Mouse (Mus musculus): Measurements from ENCODE around the gene Pdzd2. TPM values are rescaled to one million over a fixed set of nuclear protein-coding genes. Genes with fewer than 3 reads are reported as not detected.

Pdzd2 gene
- polyA plus RNA-seq, 1 experiment from 2014 or later: 29.0 TPM

DNA sequence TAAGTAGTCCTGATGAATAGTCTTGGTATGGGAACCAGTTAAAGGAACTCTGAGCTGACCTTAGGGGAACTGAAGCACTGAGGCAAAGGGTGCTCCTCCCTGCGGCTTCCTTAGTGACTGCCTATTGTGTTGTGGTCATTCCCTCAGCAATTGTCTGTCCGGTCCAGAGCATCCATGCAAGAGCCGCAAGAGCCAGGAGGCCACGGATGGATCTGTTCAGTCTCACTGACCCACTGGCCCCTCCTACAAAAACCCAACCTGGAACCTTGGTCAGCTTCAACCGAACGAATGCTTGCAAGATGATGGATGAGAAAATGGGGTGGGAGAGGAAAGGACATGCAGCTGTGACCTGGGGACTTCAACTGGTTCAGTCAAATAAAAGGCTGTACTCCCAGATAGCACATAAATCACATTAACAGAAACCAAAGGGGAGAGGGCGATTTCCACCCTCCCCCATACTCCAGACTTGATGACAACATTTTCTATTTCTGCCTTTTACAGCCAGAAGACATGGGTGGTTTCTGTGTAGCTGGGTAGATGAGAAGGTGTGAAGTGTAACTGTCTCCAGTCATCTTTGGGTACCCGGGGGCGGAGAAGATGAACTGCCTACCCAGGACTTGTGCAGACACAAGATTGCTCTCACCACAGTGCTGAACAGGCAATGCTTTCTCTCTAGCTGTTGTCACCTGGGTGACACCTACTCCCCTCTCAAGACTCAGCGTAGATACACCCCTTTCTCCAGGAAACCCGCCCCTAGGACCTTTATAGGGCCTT is 181.9 kb downstream of the Pdzd2 start:
- H3K4me3 ChIP-seq (ENCODE audit: low read length): no peak overlapping the region
- no peak overlapping the region for H3K27ac ChIP-seq (ENCODE audit: low read length)
- no peak overlapping the region for H3K9ac ChIP-seq (replicated peaks; ENCODE audit: low read length)
- peaks cover 29% of the 10 kb centered on the region for H3K4me1 ChIP-seq (ENCODE audit: insufficient read depth, low read length)
- H3K27me3 ChIP-seq (ENCODE audit: insufficient read depth, low read length): no peaks in the 10 kb centered on the region
- no peak overlapping the region for H3K4me2 ChIP-seq (replicated peaks; ENCODE audit: low read depth, low read length)
- peak; percentile 40; the same call in 1 of the 2 replicates for ATAC-seq (ENCODE audit: low FRiP score, low TSS enrichment)
- no peaks in the 10 kb centered on the region for H3K36me3 ChIP-seq (ENCODE audit: insufficient read depth, low read length)
- WGBS: 44% methylated on average over 11 of the region's 11 CpGs
- no peaks in the 10 kb centered on the region for H3K9me3 ChIP-seq (ENCODE audit: low read length)

DNA sequence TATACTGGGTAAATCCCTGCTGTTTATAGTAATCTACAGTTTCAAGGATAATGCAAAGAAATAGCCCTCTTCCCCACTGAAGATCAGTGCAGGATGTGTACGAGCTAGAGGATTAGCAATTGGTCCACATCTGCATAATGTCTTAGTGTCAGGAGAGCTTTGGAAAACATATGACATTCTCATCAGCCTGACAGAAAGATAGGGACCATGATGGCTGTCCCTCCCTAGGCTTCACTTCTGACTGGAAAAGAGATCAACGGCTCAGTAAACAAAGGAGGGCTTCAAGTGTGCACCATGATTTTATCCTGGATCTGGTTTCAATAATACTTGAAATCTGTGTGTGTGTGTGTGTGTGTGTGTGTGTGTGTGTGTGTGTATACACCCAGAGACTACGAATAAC is 186.5 kb downstream of the Pdzd2 start:
- Histone ChIP-seq H3K27ac (ENCODE audit: low read length) (no peak overlapping the region), H3K36me3 (ENCODE audit: insufficient read depth, low read length) (no peaks in the 10 kb centered on the region), H3K27me3 (ENCODE audit: insufficient read depth, low read length) (no peaks in the 10 kb centered on the region), H3K4me2 (replicated peaks; ENCODE audit: low read depth, low read length) (no peak overlapping the region), H3K4me3 (ENCODE audit: low read length) (no peak overlapping the region), H3K9ac (replicated peaks; ENCODE audit: low read length) (no peak overlapping the region), H3K9me3 (ENCODE audit: low read length) (no peaks in the 10 kb centered on the region), H3K4me1 (ENCODE audit: insufficient read depth, low read length) (peaks cover 32% of the 10 kb centered on the region)
- ATAC-seq (ENCODE audit: low FRiP score, low TSS enrichment): no peak
- 57% methylated on average over 3 of the region's 3 CpGs for WGBS

DNA sequence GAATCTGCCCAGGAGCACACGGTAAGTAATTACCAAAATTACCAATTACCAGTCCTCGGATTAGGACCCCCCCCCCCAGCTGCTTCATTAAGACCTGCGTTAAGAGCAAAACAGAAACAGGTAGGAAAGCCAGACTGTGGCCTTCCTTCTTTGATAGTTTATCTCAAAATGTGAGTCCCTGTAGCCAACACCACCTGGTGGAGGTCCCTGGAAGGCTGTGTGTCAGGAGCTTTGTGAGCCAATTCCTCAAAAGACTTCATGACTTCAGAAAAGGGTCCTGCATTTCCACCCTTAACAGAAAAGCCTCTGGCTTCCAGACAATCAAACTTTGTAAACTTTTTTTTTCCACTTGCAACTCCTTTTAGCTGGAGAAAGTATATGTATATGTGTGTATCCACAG is 188.8 kb downstream of the Pdzd2 start:
- Histone ChIP-seq H3K27ac (ENCODE audit: low read length) (peak overlapping the region; percentile 86; the same call in 1 of the 2 replicates), H3K4me3 (ENCODE audit: low read length) (no peak overlapping the region), H3K27me3 (ENCODE audit: insufficient read depth, low read length) (no peaks in the 10 kb centered on the region), H3K4me1 (ENCODE audit: insufficient read depth, low read length) (peaks cover 44% of the 10 kb centered on the region), H3K4me2 (replicated peaks; ENCODE audit: low read depth, low read length) (peak overlapping the region; percentile 96; the same call in 1 of the 2 replicates), H3K9ac (replicated peaks; ENCODE audit: low read length) (no peak overlapping the region), H3K9me3 (ENCODE audit: low read length) (no peaks in the 10 kb centered on the region), H3K36me3 (ENCODE audit: insufficient read depth, low read length) (no peaks in the 10 kb centered on the region)
- 32% methylated on average over 3 of the region's 3 CpGs for WGBS
- no peak for ATAC-seq (ENCODE audit: low FRiP score, low TSS enrichment)

DNA sequence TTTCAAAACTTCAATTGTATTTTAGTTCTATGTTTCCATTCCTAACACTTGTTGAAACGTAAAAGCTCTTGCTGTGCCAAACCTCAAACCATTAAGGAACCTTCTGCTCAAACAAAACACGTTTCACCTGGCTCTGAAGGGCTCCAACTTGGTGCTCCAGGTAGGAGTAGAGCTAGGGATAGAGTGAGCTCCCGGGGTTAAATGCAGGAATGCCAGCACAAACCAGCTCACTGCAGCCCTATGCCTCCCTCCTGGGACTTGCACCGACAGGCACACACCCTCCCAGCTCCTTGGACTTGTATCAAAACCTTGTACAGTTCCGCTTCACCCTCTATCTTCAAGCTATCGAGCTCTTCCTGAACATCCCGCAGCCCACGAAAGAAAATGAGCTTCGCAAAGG is 189.3 kb downstream of the Pdzd2 start:
- H3K27me3 ChIP-seq (ENCODE audit: insufficient read depth, low read length): no peaks in the 10 kb centered on the region
- 21% methylated on average over 9 of the region's 9 CpGs for WGBS
- no peak for ATAC-seq (ENCODE audit: low FRiP score, low TSS enrichment)
- no peak overlapping the region; the same call in 1 of the 2 replicates for H3K9ac ChIP-seq (replicated peaks; ENCODE audit: low read length)
- H3K36me3 ChIP-seq (ENCODE audit: insufficient read depth, low read length): no peaks in the 10 kb centered on the region
- peak overlapping the region; percentile 86 for H3K27ac ChIP-seq (ENCODE audit: low read length)
- H3K4me2 ChIP-seq (replicated peaks; ENCODE audit: low read depth, low read length): peak overlapping the region; percentile 96
- peaks cover 50% of the 10 kb centered on the region for H3K4me1 ChIP-seq (ENCODE audit: insufficient read depth, low read length)
- peak overlapping the region; percentile 71 for H3K4me3 ChIP-seq (ENCODE audit: low read length)
- H3K9me3 ChIP-seq (ENCODE audit: low read length): no peaks in the 10 kb centered on the region

DNA sequence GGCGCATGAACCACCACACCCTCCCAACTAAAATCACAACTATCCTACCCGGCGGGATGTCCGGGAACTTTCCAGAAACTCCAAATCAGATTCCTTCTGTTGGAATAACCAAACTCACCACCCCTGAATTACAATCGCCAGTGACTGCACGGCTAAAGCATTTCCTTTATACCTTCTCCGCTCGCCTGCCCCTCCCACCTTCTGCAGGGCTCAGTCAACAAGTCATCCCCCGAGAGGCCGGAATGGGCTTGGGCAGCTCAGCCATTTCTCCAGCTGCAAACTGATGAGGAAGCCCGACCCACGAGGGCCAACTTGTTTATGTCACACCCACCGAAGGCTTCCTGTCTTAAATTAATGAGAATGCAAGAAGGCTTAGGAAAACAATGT is 189.8 kb downstream of the Pdzd2 start:
- WGBS: under 1% methylated on average over 13 of the region's 13 CpGs
- H3K27ac ChIP-seq (ENCODE audit: low read length): peak overlapping the region; percentile 86
- H3K9ac ChIP-seq (replicated peaks; ENCODE audit: low read length): peak overlapping the region; percentile 76
- peak; percentile 68 for ATAC-seq (ENCODE audit: low FRiP score, low TSS enrichment)
- H3K27me3 ChIP-seq (ENCODE audit: insufficient read depth, low read length): no peaks in the 10 kb centered on the region
- peak overlapping the region; percentile 96 for H3K4me2 ChIP-seq (replicated peaks; ENCODE audit: low read depth, low read length)
- no peaks in the 10 kb centered on the region for H3K9me3 ChIP-seq (ENCODE audit: low read length)
- no peaks in the 10 kb centered on the region for H3K36me3 ChIP-seq (ENCODE audit: insufficient read depth, low read length)
- H3K4me3 ChIP-seq (ENCODE audit: low read length): peak overlapping the region; percentile 71
- H3K4me1 ChIP-seq (ENCODE audit: insufficient read depth, low read length): peaks cover 54% of the 10 kb centered on the region

DNA sequence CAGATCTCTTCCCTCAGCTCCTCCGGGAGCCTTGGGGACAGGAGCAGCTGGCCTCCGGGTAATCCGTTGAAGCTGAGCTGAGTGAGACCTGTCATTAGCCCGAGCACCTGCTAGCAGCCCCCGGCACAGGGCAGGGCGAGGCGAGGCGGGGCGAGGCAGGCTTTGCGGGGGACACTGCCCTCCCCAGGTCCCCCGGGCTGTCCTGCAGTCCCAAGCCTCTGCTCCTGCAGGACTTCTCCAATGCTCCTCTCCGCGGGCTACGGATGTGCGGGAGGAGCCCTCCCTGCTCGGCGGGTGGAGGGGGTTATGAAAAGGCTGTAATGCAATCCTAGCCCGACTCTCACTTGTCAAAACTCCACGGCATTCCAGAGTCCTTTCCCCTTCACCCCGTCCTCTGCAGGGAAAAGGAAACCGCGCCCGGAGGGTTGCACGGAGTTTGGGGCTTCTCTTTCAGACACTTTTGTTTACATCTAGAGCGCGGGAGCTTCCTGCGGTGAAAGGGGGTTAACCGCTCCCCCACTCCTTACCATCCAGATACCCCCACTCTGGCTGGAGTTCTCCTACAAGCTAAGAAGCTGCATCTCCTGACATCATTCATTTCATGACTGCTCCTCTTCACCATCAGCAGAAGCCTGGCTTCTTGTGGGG is 190.3 kb downstream of the Pdzd2 start:
- Histone ChIP-seq H3K4me2 (replicated peaks; ENCODE audit: low read depth, low read length) (peak overlapping the region; percentile 96), H3K27me3 (ENCODE audit: insufficient read depth, low read length) (no peaks in the 10 kb centered on the region), H3K4me3 (ENCODE audit: low read length) (peak overlapping the region; percentile 71), H3K36me3 (ENCODE audit: insufficient read depth, low read length) (no peaks in the 10 kb centered on the region), H3K9me3 (ENCODE audit: low read length) (no peaks in the 10 kb centered on the region), H3K27ac (ENCODE audit: low read length) (peak overlapping the region; percentile 86), H3K4me1 (ENCODE audit: insufficient read depth, low read length) (peaks cover 58% of the 10 kb centered on the region), H3K9ac (replicated peaks; ENCODE audit: low read length) (peak overlapping the region; percentile 76)
- under 1% methylated on average over 28 of the region's 28 CpGs for WGBS
- ATAC-seq (ENCODE audit: low FRiP score, low TSS enrichment): peak; percentile 75

DNA sequence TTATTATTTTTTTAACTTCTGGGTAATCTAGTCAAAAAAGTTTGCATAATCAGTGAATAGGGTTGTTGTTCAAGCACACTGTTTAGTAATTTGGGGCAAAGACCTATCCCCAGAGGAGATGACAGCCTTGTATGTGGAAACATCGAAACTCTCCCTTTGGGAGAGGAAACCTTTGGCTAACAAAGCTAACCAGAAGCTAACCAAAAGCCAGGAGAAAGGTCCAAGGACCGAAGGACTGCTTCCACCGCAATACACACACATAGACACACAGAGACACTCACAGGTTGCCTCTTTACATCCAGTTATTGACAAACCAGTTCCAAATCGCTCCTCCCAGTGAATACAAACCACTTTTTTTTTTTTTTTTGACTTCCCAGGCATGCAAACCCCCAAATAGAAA is 191.0 kb downstream of the Pdzd2 start:
- H3K36me3 ChIP-seq (ENCODE audit: insufficient read depth, low read length): no peaks in the 10 kb centered on the region
- no peak for ATAC-seq (ENCODE audit: low FRiP score, low TSS enrichment)
- H3K4me1 ChIP-seq (ENCODE audit: insufficient read depth, low read length): peaks cover 64% of the 10 kb centered on the region
- peak overlapping the region; percentile 86; the same call in 1 of the 2 replicates for H3K27ac ChIP-seq (ENCODE audit: low read length)
- H3K9ac ChIP-seq (replicated peaks; ENCODE audit: low read length): peak overlapping the region; percentile 76
- no peaks in the 10 kb centered on the region for H3K27me3 ChIP-seq (ENCODE audit: insufficient read depth, low read length)
- H3K4me2 ChIP-seq (replicated peaks; ENCODE audit: low read depth, low read length): peak overlapping the region; percentile 96
- 29% methylated on average over 4 of the region's 4 CpGs for WGBS
- H3K9me3 ChIP-seq (ENCODE audit: low read length): no peaks in the 10 kb centered on the region
- H3K4me3 ChIP-seq (ENCODE audit: low read length): peak overlapping the region; percentile 71

DNA sequence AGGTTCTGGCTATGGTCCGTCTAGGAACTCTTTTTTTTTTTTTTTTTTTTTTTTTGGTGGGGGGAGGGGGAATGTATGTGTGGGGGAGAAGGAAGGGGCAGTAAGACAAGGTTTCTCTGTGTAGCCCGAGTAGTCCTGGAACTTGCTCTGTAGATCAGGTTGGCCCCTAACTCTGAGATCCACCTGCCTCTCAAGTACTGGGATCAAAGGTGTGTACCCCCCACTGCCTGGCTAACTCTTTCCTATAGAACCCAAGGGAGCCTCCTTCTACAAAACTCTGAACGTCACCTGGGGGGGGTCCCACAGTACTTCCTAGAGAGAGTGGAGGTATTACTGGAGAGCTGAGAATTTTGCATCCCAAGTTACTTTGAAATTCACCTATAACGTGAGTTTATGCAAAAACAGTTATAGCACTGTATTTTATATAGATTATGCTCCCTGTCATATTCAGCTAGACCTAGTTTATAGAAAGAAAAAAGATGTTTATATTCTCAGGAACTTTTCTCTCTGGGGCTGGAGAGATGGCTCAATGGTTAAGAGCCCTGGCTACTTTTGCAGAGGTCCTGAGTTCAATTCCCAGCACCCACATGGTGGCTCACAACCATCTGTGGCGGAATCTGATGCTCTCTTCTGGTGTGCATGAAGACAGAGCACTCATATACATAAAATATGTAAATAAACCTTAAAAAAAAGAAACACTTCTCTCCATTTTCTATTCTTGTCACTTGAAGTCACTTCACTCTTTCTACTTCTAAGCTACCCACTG is 191.9 kb downstream of the Pdzd2 start:
- Histone ChIP-seq H3K4me2 (replicated peaks; ENCODE audit: low read depth, low read length) (peak overlapping the region; percentile 39), H3K9ac (replicated peaks; ENCODE audit: low read length) (no peak overlapping the region), H3K4me3 (ENCODE audit: low read length) (peak overlapping the region; percentile 24)

DNA sequence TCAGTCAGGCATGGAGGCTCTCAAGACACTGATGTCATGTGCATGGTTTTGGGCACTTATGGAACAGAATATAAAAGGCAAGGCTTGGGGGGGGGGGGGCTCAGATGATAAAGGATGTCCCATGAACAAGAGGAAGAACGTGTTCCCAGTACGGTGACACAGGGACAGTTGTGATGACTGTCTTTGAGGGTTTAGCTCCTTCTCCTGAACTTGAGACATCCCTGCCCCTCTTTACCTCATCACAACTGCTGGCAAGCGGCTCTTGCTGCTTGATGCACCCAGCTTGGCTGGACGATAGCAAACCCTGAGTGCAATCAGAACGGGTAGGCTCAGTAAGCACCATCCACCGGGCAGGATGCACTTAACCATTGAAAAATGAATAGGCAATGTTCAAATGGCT is 192.9 kb downstream of the Pdzd2 start:
- Histone ChIP-seq H3K9me3 (ENCODE audit: low read length) (no peaks in the 10 kb centered on the region), H3K36me3 (ENCODE audit: insufficient read depth, low read length) (no peaks in the 10 kb centered on the region), H3K4me1 (ENCODE audit: insufficient read depth, low read length) (peaks cover 62% of the 10 kb centered on the region), H3K27ac (ENCODE audit: low read length) (peak overlapping the region; percentile 38; the same call in 1 of the 2 replicates), H3K4me2 (replicated peaks; ENCODE audit: low read depth, low read length) (peak overlapping the region; percentile 39), H3K27me3 (ENCODE audit: insufficient read depth, low read length) (no peaks in the 10 kb centered on the region), H3K9ac (replicated peaks; ENCODE audit: low read length) (peak overlapping the region; percentile 48; the same call in 1 of the 2 replicates), H3K4me3 (ENCODE audit: low read length) (peak overlapping the region; percentile 24)
- 49% methylated on average over 6 of the region's 6 CpGs for WGBS
- no peak for ATAC-seq (ENCODE audit: low FRiP score, low TSS enrichment)

More for the DNA sequence above, 191.9 kb downstream of the Pdzd2 start:
- no peak overlapping the region for H3K27ac ChIP-seq (ENCODE audit: low read length)
- no peak for ATAC-seq (ENCODE audit: low FRiP score, low TSS enrichment)
- no peaks in the 10 kb centered on the region for H3K27me3 ChIP-seq (ENCODE audit: insufficient read depth, low read length)
- no peaks in the 10 kb centered on the region for H3K9me3 ChIP-seq (ENCODE audit: low read length)
- H3K4me1 ChIP-seq (ENCODE audit: insufficient read depth, low read length): peaks cover 62% of the 10 kb centered on the region
- no peaks in the 10 kb centered on the region for H3K36me3 ChIP-seq (ENCODE audit: insufficient read depth, low read length)
- WGBS: 58% methylated on average over 5 of the region's 5 CpGs

Data from kidney, embryonic 16.5 days (tissue).